Mouse (Mus musculus): ENCODE results near the gene Wdr45. TPM values are rescaled to one million over a fixed set of nuclear protein-coding genes. Genes with fewer than 3 reads are reported as not detected.
A peak's percentile ranks its signal among the peaks of the same experiment; 100 is the strongest.
"Not testable (repeated sequence)": the region's sequence is repeated elsewhere in the genome, so short reads cannot be mapped to it uniquely, and the experiment has no call there.

Wdr45 gene
- 26.7 and 28.8 TPM in 2 replicates for polyA plus RNA-seq (2014; fragmentation: Nextera tagmentation; extraction: Ambion mirVana)

GRCm38 (mm10) chrX:7714135-7714899 is at the start of gene Wdr45:
Wdr45 (plus strand) TSS chrX:7714333.
- not testable (repeated sequence) for H3K27ac ChIP-seq (ENCODE audit: low read length); H3K9ac ChIP-seq (replicated peaks; ENCODE audit: low read depth, low read length); H3K27me3 ChIP-seq (ENCODE audit: control insufficient read depth, insufficient read depth, low read length); H3K4me1 ChIP-seq (ENCODE audit: control insufficient read depth, insufficient read depth, low read length); H3K9me3 ChIP-seq (ENCODE audit: control insufficient read depth, low read depth, low read length); H3K36me3 ChIP-seq (ENCODE audit: control insufficient read depth, insufficient read depth, low read length)
- WGBS, result 23% methylated on average over 25 of the region's 60 CpGs
- Histone ChIP-seq H3K4me3 (ENCODE audit: low read depth, low read length) (peak within 1 kb of the TSS; percentile 27), H3K4me2 (replicated peaks; ENCODE audit: low read depth, low read length) (peak within 1 kb of the TSS; percentile 39; the same call in 1 of the 2 replicates)
- peak; percentile 97 for ATAC-seq (ENCODE audit: insufficient number of reproducible peaks, insufficient read depth, low FRiP score, low read depth)

- peaks cover 3% of the 10 kb centered on the region; the same call in 1 of the 2 replicates for H3K36me3 ChIP-seq (ENCODE audit: control insufficient read depth, insufficient read depth, low read length)
- no peak overlapping the region for H3K27ac ChIP-seq (ENCODE audit: low read length)
- no peaks in the 10 kb centered on the region for H3K9me3 ChIP-seq (ENCODE audit: control insufficient read depth, low read depth, low read length)
- WGBS, result 86% methylated on average over 11 of the region's 11 CpGs
- H3K9ac ChIP-seq (replicated peaks; ENCODE audit: low read depth, low read length), result no peak overlapping the region
- ATAC-seq (ENCODE audit: insufficient number of reproducible peaks, insufficient read depth, low FRiP score, low read depth), result no peak
- H3K27me3 ChIP-seq (ENCODE audit: control insufficient read depth, insufficient read depth, low read length), result no peaks in the 10 kb centered on the region
- no peak overlapping the region for H3K4me2 ChIP-seq (replicated peaks; ENCODE audit: low read depth, low read length)
- H3K4me3 ChIP-seq (ENCODE audit: low read depth, low read length), result no peak overlapping the region
- no peaks in the 10 kb centered on the region for H3K4me1 ChIP-seq (ENCODE audit: control insufficient read depth, insufficient read depth, low read length)
Measured at GRCm38 (mm10) chrX:7664791-7665190, 49.3 kb upstream of the Wdr45 start.

- no peak overlapping the region for H3K9ac ChIP-seq (replicated peaks; ENCODE audit: low read depth, low read length)
- no peak for ATAC-seq (ENCODE audit: insufficient number of reproducible peaks, insufficient read depth, low FRiP score, low read depth)
- no peaks in the 10 kb centered on the region for H3K4me1 ChIP-seq (ENCODE audit: control insufficient read depth, insufficient read depth, low read length)
- no peak overlapping the region for H3K4me2 ChIP-seq (replicated peaks; ENCODE audit: low read depth, low read length)
- peaks cover 3% of the 10 kb centered on the region; the same call in 1 of the 2 replicates for H3K36me3 ChIP-seq (ENCODE audit: control insufficient read depth, insufficient read depth, low read length)
- 73% methylated on average over 21 of the region's 21 CpGs for WGBS
- no peak overlapping the region for H3K4me3 ChIP-seq (ENCODE audit: low read depth, low read length)
- H3K27me3 ChIP-seq (ENCODE audit: control insufficient read depth, insufficient read depth, low read length), result no peaks in the 10 kb centered on the region
- no peak overlapping the region for H3K27ac ChIP-seq (ENCODE audit: low read length)
- no peaks in the 10 kb centered on the region for H3K9me3 ChIP-seq (ENCODE audit: control insufficient read depth, low read depth, low read length)
Measured at GRCm38 (mm10) chrX:7665739-7666502, 48.2 kb upstream of the Wdr45 start.

- WGBS, result 17% methylated on average over 19 of the region's 19 CpGs
Measured at GRCm38 (mm10) chrX:7670390-7670881, 43.7 kb upstream of the Wdr45 start.

GRCm38 (mm10) chrX:7670921-7671623 is 43.1 kb upstream of the Wdr45 start, which contains the start of gene Plp2:
Plp2 (minus strand) TSS chrX:7671390.
- WGBS, result 21% methylated on average over 30 of the region's 36 CpGs
- Histone ChIP-seq H3K4me2 (replicated peaks; ENCODE audit: low read depth, low read length) (peak within 1 kb of the TSS; percentile 44), H3K4me1 (ENCODE audit: control insufficient read depth, insufficient read depth, low read length) (peaks cover 6% of the 10 kb centered on the region; the same call in 1 of the 2 replicates)

More at GRCm38 (mm10) chrX:7670390-7670881, 43.7 kb upstream of the Wdr45 start:
- H3K4me3 ChIP-seq (ENCODE audit: low read depth, low read length), result peak overlapping the region; percentile 43
- ATAC-seq (ENCODE audit: insufficient number of reproducible peaks, insufficient read depth, low FRiP score, low read depth), result peak; percentile 80
- H3K36me3 ChIP-seq (ENCODE audit: control insufficient read depth, insufficient read depth, low read length), result peaks cover 3% of the 10 kb centered on the region; the same call in 1 of the 2 replicates
- H3K9ac ChIP-seq (replicated peaks; ENCODE audit: low read depth, low read length), result peak overlapping the region; percentile 48; the same call in 1 of the 2 replicates
- no peaks in the 10 kb centered on the region for H3K27me3 ChIP-seq (ENCODE audit: control insufficient read depth, insufficient read depth, low read length)
- H3K9me3 ChIP-seq (ENCODE audit: control insufficient read depth, low read depth, low read length), result no peaks in the 10 kb centered on the region
- peaks cover 6% of the 10 kb centered on the region; the same call in 1 of the 2 replicates for H3K4me1 ChIP-seq (ENCODE audit: control insufficient read depth, insufficient read depth, low read length)
- H3K4me2 ChIP-seq (replicated peaks; ENCODE audit: low read depth, low read length), result peak overlapping the region; percentile 44
- peak overlapping the region; percentile 85 for H3K27ac ChIP-seq (ENCODE audit: low read length)

GRCm38 (mm10) chrX:7672739-7673138 is 41.4 kb upstream of the Wdr45 start:
- Histone ChIP-seq H3K27me3 (ENCODE audit: control insufficient read depth, insufficient read depth, low read length) (no peaks in the 10 kb centered on the region), H3K9ac (replicated peaks; ENCODE audit: low read depth, low read length) (no peak overlapping the region), H3K4me1 (ENCODE audit: control insufficient read depth, insufficient read depth, low read length) (peaks cover 6% of the 10 kb centered on the region; the same call in 1 of the 2 replicates), H3K4me3 (ENCODE audit: low read depth, low read length) (no peak overlapping the region), H3K9me3 (ENCODE audit: control insufficient read depth, low read depth, low read length) (no peaks in the 10 kb centered on the region), H3K36me3 (ENCODE audit: control insufficient read depth, insufficient read depth, low read length) (no peaks in the 10 kb centered on the region), H3K4me2 (replicated peaks; ENCODE audit: low read depth, low read length) (no peak overlapping the region), H3K27ac (ENCODE audit: low read length) (no peak overlapping the region; the same call in 1 of the 2 replicates)
- ATAC-seq (ENCODE audit: insufficient number of reproducible peaks, insufficient read depth, low FRiP score, low read depth), result no peak
- 42% methylated on average over 6 of the region's 6 CpGs for WGBS

More at GRCm38 (mm10) chrX:7670921-7671623, 43.1 kb upstream of the Wdr45 start, which contains the start of gene Plp2:
- Histone ChIP-seq H3K9ac (replicated peaks; ENCODE audit: low read depth, low read length) (peak within 1 kb of the TSS; percentile 48; the same call in 1 of the 2 replicates), H3K9me3 (ENCODE audit: control insufficient read depth, low read depth, low read length) (no peaks in the 10 kb centered on the region), H3K27me3 (ENCODE audit: control insufficient read depth, insufficient read depth, low read length) (no peaks in the 10 kb centered on the region), H3K27ac (ENCODE audit: low read length) (peak within 1 kb of the TSS; percentile 85), H3K36me3 (ENCODE audit: control insufficient read depth, insufficient read depth, low read length) (peaks cover 3% of the 10 kb centered on the region; the same call in 1 of the 2 replicates), H3K4me3 (ENCODE audit: low read depth, low read length) (peak within 1 kb of the TSS; percentile 43)
- ATAC-seq (ENCODE audit: insufficient number of reproducible peaks, insufficient read depth, low FRiP score, low read depth), result peak; percentile 43

- 23% methylated on average over 12 of the region's 12 CpGs for WGBS
- Histone ChIP-seq H3K4me1 (ENCODE audit: control insufficient read depth, insufficient read depth, low read length) (peaks cover 6% of the 10 kb centered on the region; the same call in 1 of the 2 replicates), H3K36me3 (ENCODE audit: control insufficient read depth, insufficient read depth, low read length) (no peaks in the 10 kb centered on the region), H3K27me3 (ENCODE audit: control insufficient read depth, insufficient read depth, low read length) (no peaks in the 10 kb centered on the region), H3K9ac (replicated peaks; ENCODE audit: low read depth, low read length) (no peak overlapping the region), H3K27ac (ENCODE audit: low read length) (peak overlapping the region; percentile 86), H3K4me3 (ENCODE audit: low read depth, low read length) (peak overlapping the region; percentile 18; the same call in 1 of the 2 replicates), H3K9me3 (ENCODE audit: control insufficient read depth, low read depth, low read length) (no peaks in the 10 kb centered on the region), H3K4me2 (replicated peaks; ENCODE audit: low read depth, low read length) (peak overlapping the region; percentile 42)
- ATAC-seq (ENCODE audit: insufficient number of reproducible peaks, insufficient read depth, low FRiP score, low read depth), result peak; percentile 30
Measured at GRCm38 (mm10) chrX:7673578-7674281, 40.4 kb upstream of the Wdr45 start.
